Mouse (Mus musculus) gastrocnemius, postnatal 14 days (tissue): ENCODE results near the gene Slc23a4. TPM values are rescaled to one million over a fixed set of nuclear protein-coding genes. Genes with fewer than 3 reads are reported as not detected.

ENCODE experiments used
- DNase-seq: peaks from one replicate; pipeline ENCODE4 v3.0.0; 2021; ENCODE audit warnings: mixed read lengths
- intact Hi-C: fragments of 180-260 bp; cut with DNase I; formaldehyde crosslinking; loops from one replicate; pipeline ENCODE4 v1.15.1; 2025; ENCODE audit warnings: low total_unique reads
- total RNA-seq, 2 experiments: library from RNA; stranded (reverse); gene quantifications; 2 replicates each; pipeline ENCODE4 v1.2.3; 2021

Slc23a4 gene
- total RNA-seq, 2 experiments from 2014 or later = 0.11 TPM; not detected in 1

DNA sequence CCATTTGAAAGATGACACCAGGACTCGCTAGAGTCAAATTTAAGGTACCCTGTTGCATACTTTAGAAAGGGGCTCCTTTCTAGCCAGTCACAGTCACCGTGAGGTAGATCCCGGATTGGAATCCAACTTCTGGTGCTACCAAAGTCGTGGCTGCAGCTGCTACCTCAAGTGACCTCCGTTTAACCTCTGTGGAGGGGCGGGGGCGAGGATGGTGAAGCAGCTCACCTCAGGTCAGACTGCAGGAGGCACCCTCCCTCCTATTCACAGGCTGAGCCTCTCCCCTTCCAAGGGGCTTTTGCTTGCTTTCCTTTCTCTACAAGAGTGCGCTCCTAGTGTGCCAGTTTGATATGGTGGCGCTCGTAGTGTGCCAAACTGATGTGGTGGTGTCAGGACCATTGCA is 68.2 kb downstream of the Slc23a4 start, which contains the start of gene Stra8:
Gene Stra8 (plus strand): TSS at position 208 of the 400 bp plus-strand sequence.
- DNase-seq = no peak
- intact Hi-C loops = no loop called here

DNA sequence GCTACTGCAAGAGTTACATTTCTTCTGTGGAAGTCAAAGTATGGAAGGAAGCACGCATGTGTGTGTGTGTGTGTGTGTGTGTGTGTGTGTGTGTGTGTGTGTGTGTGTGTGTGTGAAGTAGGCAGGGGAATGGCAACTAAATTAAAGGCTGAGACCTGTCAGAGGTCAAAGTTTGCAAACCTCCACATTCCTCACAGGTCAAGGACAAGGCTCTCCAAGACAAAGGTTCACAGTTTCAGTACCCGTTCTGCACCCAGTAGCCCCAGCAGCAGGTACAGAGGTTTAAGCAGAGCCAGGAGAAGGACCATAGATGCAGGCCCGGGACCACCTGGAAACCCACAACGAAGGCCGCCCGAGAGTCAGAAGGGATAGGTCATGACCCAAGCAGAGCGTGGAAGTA is 69.1 kb downstream of the Slc23a4 start:
- DNase-seq = no peak
- intact Hi-C loops = no loop called here

DNA sequence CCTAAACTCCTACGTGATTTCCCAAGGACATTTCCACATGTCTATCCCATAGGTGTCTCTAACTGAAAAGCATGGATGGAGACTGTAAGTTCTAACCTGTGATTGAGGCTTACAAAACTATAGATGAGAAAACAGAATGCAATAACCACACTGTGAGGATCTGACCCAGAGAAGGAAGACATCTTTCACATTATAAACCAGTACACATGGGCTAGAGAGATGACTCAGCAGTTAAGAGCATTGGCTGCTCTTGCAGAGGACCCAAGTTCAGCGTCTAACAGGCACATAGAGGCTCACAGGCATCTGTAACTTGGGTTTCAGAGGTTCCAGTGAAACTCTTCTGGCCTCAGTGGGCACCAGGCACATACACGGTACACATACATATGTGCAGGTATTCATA is 73.7 kb downstream of the Slc23a4 start:
- intact Hi-C loops = no loop called here

DNA sequence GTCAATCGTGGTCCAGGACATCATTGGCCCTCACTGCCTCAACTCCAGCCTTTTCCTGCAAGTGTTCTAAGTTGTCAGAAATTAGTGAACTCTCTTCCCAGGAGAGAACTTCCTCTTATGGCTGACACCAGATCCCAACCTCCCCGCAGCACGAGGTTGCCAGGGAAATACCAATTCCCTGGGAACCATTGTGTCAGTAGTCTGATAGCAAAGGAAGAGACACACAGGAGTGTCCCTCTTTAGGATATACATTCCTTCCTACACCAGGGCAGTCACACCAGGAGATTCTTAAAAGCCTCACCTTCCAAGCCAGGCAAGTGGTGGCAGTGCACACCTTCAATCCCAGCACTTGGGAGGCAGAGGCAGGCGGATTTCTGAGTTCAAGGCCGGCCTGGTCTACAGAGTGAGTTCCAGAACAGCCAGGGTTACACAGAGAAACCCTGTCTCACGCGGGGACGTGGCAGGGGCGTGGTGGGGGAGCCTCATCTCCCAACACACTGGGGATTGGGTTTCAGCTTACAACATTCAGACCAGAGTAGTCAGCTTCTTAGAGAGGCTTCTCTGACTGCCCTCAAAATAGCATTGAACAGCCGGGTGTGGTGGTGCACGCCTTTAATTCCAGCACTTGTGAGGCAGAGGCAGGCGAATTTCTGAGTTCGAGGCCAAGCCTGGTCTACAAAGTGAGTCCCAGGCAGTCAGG is 74.7 kb downstream of the Slc23a4 start:
- no peak for DNase-seq
- intact Hi-C loops = no loop called here

More for the DNA sequence above, 73.7 kb downstream of the Slc23a4 start:
- DNase-seq = no peak

DNA sequence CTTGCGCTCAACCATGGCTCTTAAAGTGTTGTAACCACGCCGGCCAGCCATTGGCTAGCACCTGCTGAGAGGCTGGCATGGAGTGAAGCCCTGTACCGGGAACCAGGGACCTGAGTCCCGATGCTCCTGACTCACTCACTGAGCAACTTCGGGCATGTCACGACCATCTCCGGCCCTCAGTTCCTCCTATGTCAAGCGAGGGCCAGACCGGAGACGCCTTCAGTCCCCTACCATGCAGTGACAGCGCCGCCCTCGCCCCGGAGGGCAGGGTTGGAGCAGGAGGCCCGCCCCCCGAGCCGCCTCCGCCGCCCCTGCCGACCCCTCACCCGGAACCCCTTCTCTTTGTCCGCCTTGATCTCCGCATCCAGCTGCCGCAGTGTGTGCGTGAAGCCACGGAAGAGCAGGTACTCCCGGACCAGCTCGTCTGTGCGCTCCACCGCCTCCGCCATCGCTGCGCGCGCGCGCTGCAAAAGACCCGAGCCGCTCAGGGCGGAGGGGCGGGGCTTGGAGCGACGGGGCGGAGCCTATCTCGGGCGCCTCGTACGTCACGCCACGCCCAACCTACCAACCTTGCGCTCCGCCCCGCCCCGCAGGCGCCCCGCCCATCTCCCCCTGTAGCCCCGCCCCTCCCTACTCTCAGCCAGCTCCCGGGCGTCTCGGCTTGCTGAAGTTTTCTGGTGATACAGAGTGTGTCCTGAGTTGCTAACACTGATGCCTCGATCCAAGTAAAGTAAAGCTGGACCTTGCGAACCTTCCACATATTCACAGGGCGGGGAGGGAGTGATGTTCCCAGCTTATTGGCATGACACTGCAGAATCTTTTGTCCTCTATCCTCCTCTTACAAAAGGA is 77.6 kb downstream of the Slc23a4 start, which contains the start of gene Wdr91:
Gene Wdr91 (minus strand): TSS at position 506 of the 849 bp plus-strand sequence.
- intact Hi-C loops = no loop called here
- DNase-seq = peak; percentile 94

DNA sequence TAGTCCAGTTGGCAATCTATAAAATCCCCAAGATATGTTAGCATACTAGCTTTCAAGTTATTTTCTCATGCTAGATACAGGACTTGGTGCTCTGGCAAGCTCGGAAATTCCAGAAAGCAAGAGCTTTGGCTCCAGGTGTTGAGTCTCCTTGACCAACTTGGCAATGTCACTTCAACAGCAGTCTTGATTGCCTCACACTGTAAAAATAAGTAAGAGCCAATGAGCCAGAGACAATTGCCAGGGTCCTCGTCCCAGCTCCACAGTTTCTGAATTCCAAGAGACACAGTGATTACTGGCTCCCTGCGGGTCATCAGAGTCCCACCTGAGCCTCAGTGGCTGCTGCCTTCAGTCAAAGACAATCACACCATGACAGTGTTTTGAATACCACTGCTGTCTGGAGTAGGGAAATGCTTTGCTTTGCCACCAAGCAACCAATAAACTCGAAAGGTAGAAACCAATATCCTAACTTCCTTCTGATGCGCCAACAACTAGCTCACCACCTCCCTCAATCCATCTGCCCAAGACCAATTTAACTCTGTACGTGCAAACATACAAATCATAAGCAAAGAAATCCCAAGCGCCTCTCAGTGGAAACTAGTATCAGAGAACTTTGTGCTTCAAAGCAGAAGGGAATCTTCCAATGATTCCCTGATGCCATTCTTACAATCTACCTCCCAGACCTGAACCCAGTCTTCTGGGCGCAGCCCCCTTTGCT is 78.4 kb downstream of the Slc23a4 start:
- no peak for DNase-seq
- intact Hi-C loops = no loop called here

DNA sequence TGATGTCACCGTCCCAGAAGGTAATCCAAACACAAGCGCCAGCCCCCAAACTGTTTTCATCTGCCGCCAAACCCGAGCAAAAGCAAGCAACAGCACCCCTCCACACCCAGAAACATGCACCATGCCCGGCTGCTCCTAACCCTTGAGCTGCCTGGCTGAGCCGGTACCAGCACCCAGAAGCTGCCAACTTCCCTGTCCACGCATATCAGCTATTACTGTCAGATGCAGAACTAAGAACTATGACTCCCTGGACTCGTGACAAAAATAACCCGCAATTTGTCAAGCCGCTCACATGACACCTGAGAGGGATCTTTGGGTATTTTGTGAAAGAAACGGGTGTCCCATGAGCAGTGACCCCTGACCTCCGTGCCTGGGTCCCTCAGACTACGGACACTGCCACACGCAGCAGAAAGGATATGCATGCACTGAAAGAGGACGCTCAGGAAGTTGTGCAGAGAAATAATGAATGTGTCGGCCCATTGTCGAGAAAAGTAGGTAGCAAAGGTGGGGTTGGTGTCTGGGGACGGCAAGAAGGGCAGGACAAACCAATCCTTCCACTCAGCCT is 80.4 kb downstream of the Slc23a4 start:
- intact Hi-C loops = no loop called here
- no peak for DNase-seq

DNA sequence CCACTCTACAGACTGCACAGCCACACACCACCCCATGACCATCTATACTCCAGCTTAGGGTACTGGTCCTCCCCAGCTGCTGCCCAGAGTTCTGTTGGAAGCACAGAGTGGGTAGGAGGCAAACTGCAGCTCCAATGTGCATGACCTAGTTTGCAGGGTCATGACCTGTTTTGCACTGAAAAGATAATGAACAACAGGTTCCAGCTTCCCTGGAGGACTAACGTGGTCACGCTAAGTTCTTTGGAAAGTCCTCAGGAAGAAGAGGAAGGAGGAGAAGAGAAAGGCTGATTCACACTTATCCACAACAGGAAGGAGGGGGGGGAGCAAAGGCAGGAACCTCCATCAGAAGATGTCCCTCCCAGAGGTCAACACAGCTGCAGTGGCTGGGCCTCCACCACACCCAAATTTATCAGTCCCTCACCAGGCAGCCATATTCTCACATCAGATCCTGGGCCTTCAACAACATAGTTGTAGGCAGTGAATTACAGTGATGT is 81.0 kb downstream of the Slc23a4 start:
- no peak for DNase-seq
- intact Hi-C loops = no loop called here

DNA sequence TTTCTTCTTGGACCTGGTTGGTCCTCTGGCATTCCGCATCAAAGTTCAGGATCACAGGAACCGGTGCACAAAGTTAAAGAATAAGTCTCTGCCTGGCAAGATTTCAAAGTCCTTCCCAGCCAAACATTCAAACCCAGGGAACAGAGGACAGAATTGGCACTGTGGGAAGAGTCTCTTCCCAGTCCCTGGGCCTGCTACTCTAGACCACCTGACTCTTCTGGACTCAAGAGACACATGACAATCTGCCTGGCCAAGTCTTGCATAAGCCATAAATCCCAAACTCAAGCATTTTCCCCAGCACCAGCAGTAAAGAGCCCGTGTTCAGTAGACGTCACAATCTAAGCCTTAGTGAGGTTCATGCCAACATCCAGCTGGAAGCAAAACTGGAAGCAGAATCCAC is 81.5 kb downstream of the Slc23a4 start:
- no peak for DNase-seq
- intact Hi-C loops = no loop called here

DNA sequence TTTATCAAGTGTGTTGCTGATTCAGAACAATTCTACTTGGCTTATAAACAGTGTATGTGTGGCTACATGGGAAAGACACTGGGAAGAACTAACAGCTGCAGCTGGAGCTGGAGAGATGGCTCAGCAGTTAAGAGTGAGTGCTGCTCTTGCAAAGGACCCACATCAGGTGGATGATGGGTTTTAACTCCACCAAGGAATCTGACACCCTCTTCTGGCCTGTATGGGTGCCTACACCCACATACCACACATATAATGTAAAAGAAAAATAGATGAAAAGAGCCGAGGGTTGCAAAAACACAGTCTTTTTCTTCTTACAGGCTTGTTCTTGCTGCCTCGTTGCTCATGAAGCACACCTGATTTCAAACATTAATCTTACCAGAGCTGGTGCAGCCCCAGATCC is 82.1 kb downstream of the Slc23a4 start:
- intact Hi-C loops = no loop called here
- no peak for DNase-seq

DNA sequence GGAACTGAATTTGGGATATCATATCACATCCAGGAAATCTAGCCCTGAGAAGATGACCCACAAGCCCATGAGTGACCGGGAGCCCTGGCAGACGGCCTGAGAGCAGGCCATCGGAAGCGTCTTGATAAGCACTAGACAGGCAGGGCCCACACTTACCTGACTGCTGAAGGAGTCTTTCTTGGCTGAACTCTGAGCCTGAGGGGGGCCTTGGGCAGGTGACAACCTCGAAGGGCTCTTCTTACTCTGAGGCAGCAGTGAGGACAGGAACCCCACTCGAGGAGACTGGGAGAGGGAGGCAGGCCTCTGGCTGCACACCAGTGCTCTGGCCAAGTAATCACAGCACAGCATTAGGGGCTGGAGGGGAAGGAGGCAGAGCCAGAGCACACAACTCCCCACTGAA is 83.8 kb downstream of the Slc23a4 start:
- DNase-seq = no peak

DNA sequence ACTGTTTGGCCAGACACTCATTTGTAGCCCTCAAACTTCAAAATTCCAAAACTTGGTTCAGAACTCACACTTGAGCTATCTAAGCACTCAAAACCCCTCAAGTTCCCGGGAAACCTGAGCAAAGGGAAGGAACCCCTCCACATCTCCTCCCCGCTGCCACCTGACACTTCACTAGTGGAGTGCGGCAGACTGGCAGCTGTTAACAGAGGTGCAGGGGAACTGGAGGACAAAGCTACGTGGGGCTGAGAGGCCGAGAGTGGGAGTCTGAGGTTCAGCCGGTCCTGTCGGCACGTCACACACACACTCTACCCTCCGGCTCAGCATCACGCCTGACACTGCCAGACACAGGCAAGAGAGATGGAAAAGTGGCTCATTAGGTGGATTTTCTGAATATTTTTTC is 84.4 kb downstream of the Slc23a4 start:
- DNase-seq = no peak
- intact Hi-C loops = no loop called here

More for the DNA sequence above, 83.8 kb downstream of the Slc23a4 start:
- intact Hi-C loops = no loop called here

DNA sequence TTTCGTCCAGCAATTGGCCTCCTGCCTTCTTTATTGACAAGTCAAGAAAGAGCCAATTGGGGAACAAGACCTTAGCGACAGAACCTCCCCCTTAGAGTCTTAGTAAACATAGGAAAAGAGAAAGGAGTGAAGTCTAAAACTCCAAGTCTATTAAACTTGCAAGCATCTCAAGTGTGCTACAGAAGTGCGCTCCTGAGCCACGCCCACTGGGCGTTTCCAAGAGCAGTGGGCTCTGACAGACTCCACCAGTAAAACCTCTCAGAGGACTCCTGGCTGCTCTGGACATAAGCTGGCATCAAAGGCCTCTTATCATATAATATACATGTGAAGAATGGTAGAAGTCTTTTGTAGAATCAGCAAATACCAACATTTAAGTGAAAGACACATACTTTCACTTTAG is 84.8 kb downstream of the Slc23a4 start:
- intact Hi-C loops = no loop called here
- DNase-seq = no peak

DNA sequence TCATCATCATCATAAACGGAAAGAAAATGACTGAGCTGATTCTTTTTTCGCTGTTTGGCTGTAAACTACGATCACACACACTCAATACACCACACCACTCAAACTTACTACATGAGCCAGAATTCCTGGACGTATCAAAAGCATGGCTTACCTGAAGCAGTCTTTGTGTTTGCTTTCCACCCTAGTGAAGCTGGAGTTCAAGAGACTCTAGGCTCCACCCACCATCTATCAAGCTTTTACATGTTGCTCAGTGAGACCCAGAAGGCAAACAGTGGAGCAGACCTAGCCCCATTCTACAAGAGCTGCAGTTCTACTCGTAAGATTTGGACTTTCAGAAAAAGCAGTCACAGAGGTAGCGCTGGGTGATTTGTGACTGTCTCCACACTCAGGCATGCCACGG is 85.6 kb downstream of the Slc23a4 start:
- intact Hi-C loops = no loop called here
- no peak for DNase-seq

DNA sequence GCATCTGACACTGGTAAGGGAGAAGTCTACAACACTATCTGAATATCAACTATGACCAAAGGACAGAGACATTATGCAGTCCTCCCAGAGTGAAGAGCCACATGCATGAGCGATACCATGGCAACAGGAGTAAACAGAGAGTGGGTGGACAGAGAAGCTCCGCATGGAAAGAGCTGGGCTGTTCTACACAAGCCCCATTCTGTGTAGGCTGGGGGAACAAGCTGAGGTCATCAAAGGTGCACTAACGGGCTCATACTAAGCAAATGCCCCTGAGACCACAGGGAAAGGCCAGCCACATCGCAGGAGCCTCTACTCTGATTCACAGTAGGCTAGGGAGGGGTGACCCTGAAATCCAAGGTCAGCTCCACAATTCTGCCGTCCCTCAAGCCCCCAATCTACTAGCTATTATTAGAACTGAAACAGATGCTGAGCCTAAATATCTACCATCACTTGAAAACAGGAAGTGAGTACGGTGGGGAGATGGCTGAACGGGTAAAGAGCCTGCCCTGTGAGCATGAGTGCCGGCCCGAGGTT is 86.2 kb downstream of the Slc23a4 start:
- DNase-seq = no peak
- intact Hi-C loops = no loop called here

DNA sequence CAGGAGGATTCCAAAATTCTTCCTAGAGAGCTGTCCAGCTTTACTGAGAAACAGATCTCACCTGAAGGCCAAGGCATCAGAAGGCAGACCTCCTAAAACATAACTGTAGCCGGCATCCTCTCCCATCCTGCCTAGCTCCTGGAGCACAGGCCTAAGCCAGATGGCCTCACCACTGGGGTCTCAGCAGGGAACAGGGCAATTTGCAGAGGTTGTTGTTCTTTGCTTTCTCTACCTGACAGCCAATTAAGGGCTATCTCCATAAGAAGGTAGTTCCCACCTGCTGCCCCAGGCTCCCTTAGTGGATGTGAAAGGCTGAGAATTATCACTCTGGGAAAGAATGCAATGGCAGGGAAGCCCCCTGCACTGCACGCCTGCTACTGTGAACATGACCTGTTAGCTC is 87.2 kb downstream of the Slc23a4 start:
- intact Hi-C loops = no loop called here
- no peak for DNase-seq

DNA sequence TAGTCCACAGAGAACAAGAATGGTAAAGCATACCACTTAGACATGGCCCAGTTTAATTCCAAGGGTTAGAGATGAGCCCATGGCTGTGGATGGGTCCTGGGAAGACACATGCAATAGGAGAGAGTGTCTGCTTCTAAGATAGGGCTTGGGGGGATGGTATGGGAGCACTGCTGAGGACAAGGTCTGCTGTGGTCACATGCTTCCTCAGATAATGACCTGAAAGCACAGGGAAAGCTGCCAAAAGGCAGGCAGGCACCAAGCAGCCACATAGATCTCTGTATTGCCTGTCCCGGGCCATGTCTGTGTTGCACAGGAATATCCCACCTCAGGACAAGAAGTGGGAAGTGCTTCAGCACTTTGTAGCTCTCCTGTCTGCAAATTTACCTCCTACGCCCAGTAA is 89.1 kb downstream of the Slc23a4 start:
- no peak for DNase-seq
- intact Hi-C loops = no loop called here

DNA sequence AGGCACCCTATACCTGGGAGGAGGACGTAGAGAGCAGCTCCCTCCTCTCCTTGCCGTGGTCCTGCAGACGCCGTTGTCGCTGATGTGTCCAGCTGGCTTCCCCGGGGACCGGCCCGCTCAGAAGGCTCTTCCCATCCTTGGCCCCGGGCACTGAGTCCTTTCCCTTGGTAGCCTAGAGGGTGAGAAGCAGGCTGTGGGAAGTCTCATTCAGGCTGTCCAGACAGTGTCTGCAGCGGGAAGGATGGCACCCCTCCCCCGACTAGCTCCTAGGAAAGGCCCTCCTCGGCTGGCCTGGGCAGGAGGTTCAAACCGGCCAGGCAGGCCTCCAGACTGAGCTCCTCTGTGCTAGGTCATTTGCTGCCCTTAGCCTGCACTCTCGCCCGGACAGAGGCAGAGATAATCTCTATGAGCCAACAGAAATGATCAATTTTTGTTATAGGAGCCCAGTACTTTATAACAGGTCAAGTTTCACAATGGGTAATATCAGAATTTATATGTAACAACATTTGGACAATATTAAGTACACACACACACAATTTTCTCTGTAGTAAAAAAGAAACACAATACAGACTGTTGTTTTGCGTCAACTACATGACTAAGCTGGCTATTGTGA is 91.9 kb downstream of the Slc23a4 start:
- intact Hi-C loops = no loop called here
- DNase-seq = no peak

DNA sequence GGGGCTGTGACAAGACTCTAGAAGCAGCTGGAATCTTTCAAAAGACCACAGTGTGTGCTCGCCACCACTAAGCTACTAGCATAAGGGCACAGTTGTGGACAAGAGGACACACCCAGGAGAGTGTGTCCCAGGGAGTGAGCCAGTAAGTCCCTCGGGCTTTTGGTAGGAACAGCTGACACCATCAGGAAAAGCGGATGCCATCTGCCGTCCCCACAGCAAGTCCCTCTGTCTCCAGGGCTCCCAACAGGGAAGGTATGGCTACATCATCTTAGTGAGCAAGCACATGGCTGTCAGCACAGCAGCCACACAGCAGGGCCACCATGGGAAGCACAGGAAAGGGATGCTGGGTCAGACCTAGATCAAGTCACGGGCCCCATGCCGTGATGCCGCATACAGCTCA is 92.6 kb downstream of the Slc23a4 start:
- intact Hi-C loops = no loop called here
- DNase-seq = no peak
